Mouse (Mus musculus) urinary bladder, postnatal 25 days (tissue): ENCODE measurements around the gene U2af1.
"Not testable (repeated sequence)": the region's sequence is repeated elsewhere in the genome, so short reads cannot be mapped to it uniquely, and the experiment has no call there.

Experiments
- DNase-seq: peaks from one replicate; pipeline ENCODE4 v3.0.0; 2022; ENCODE audit warnings: low spot score

The U2af1 gene

GRCm38 (mm10) chr17:31613086-31613755 lies 45.5 kb downstream of the U2af1 start:
- no peak for DNase-seq

GRCm38 (mm10) chr17:31609895-31610294 lies 48.8 kb downstream of the U2af1 start:
- no peak for DNase-seq

- not testable (repeated sequence) for DNase-seq
Measured at GRCm38 (mm10) chr17:31609173-31609572, 49.5 kb downstream of the U2af1 start.

- no peak for DNase-seq
Measured at GRCm38 (mm10) chr17:31607256-31607951, 51.3 kb downstream of the U2af1 start.

- DNase-seq = no peak
Measured at GRCm38 (mm10) chr17:31606424-31606823, 52.3 kb downstream of the U2af1 start.

- DNase-seq = no peak
Measured at GRCm38 (mm10) chr17:31598593-31598992, 60.1 kb downstream of the U2af1 start.

- no peak for DNase-seq
Measured at GRCm38 (mm10) chr17:31597957-31598356, 60.7 kb downstream of the U2af1 start.
